Mouse (Mus musculus): ENCODE data around the gene Ctrb1. TPM values are rescaled to one million over a fixed set of nuclear protein-coding genes. Genes with fewer than 3 reads are reported as not detected.

Gene Ctrb1
- polyA plus RNA-seq, 2 experiments: 0.10 TPM; not detected in 1

- no peak for ATAC-seq (ENCODE audit: low FRiP score, low read depth)
- Histone ChIP-seq H3K27ac (replicated peaks; ENCODE audit: low read depth, low read length) (no peak overlapping the region), H3K9me3 (ENCODE audit: control insufficient read depth, low read length) (no peaks in the 10 kb centered on the region), H3K9ac (ENCODE audit: low read depth, low read length, severe bottlenecking) (no peak overlapping the region), H3K36me3 (ENCODE audit: control insufficient read depth, insufficient read depth, low read length) (peaks cover 80% of the 10 kb centered on the region), H3K27me3 (ENCODE audit: control insufficient read depth, insufficient read depth, low read length) (no peaks in the 10 kb centered on the region), H3K4me2 (replicated peaks; ENCODE audit: low read depth, low read length, severe bottlenecking) (no peak overlapping the region), H3K4me1 (ENCODE audit: control insufficient read depth, insufficient read depth, low read length) (peaks cover 18% of the 10 kb centered on the region), H3K4me3 (replicated peaks; ENCODE audit: low read length) (no peak overlapping the region)
- DNase-seq (ENCODE audit: low spot score): no peak
- no peak for TF ChIP-seq POLR2A (IDR thresholded peaks at IDR 0.05; ENCODE audit: borderline replicate concordance, extremely low read depth, insufficient read depth, insufficient read length)
- 93% methylated on average over 11 of the region's 11 CpGs for WGBS
These were observed 22.5 kb upstream of the Ctrb1 start for GRCm38 (mm10) chr8:111713291-111713690.

- Histone ChIP-seq H3K4me3 (replicated peaks; ENCODE audit: low read length) (no peak overlapping the region), H3K4me1 (ENCODE audit: control insufficient read depth, insufficient read depth, low read length) (peaks cover 14% of the 10 kb centered on the region), H3K4me2 (replicated peaks; ENCODE audit: low read depth, low read length, severe bottlenecking) (no peak overlapping the region), H3K9ac (ENCODE audit: low read depth, low read length, severe bottlenecking) (no peak overlapping the region), H3K36me3 (ENCODE audit: control insufficient read depth, insufficient read depth, low read length) (peaks cover 73% of the 10 kb centered on the region), H3K9me3 (ENCODE audit: control insufficient read depth, low read length) (no peaks in the 10 kb centered on the region), H3K27me3 (ENCODE audit: control insufficient read depth, insufficient read depth, low read length) (no peaks in the 10 kb centered on the region), H3K27ac (replicated peaks; ENCODE audit: low read depth, low read length) (no peak overlapping the region)
- TF ChIP-seq POLR2A (IDR thresholded peaks at IDR 0.05; ENCODE audit: borderline replicate concordance, extremely low read depth, insufficient read depth, insufficient read length): no peak
- WGBS: 80% methylated on average over 6 of the region's 6 CpGs
- ATAC-seq (ENCODE audit: low FRiP score, low read depth): no peak
- DNase-seq (ENCODE audit: low spot score): peak; percentile 57
These were observed 21.8 kb upstream of the Ctrb1 start for GRCm38 (mm10) chr8:111712588-111712987.

GRCm38 (mm10) chr8:111712135-111712534 is 21.3 kb upstream of the Ctrb1 start:
- ATAC-seq (ENCODE audit: low FRiP score, low read depth) (no peak), DNase-seq (ENCODE audit: low spot score) (no peak)
- WGBS: 52% methylated on average over 9 of the region's 9 CpGs
- Histone ChIP-seq H3K27me3 (ENCODE audit: control insufficient read depth, insufficient read depth, low read length) (no peaks in the 10 kb centered on the region), H3K4me3 (replicated peaks; ENCODE audit: low read length) (no peak overlapping the region), H3K36me3 (ENCODE audit: control insufficient read depth, insufficient read depth, low read length) (peaks cover 73% of the 10 kb centered on the region), H3K4me1 (ENCODE audit: control insufficient read depth, insufficient read depth, low read length) (peaks cover 9% of the 10 kb centered on the region), H3K9ac (ENCODE audit: low read depth, low read length, severe bottlenecking) (no peak overlapping the region), H3K27ac (replicated peaks; ENCODE audit: low read depth, low read length) (no peak overlapping the region), H3K9me3 (ENCODE audit: control insufficient read depth, low read length) (no peaks in the 10 kb centered on the region), H3K4me2 (replicated peaks; ENCODE audit: low read depth, low read length, severe bottlenecking) (no peak overlapping the region)
- TF ChIP-seq POLR2A (IDR thresholded peaks at IDR 0.05; ENCODE audit: borderline replicate concordance, extremely low read depth, insufficient read depth, insufficient read length): no peak

GRCm38 (mm10) chr8:111710777-111711485 is 20.1 kb upstream of the Ctrb1 start:
- Histone ChIP-seq H3K27ac (replicated peaks; ENCODE audit: low read depth, low read length) (no peak overlapping the region), H3K9me3 (ENCODE audit: control insufficient read depth, low read length) (no peaks in the 10 kb centered on the region), H3K9ac (ENCODE audit: low read depth, low read length, severe bottlenecking) (no peak overlapping the region), H3K4me1 (ENCODE audit: control insufficient read depth, insufficient read depth, low read length) (no peaks in the 10 kb centered on the region), H3K4me2 (replicated peaks; ENCODE audit: low read depth, low read length, severe bottlenecking) (no peak overlapping the region), H3K36me3 (ENCODE audit: control insufficient read depth, insufficient read depth, low read length) (peaks cover 69% of the 10 kb centered on the region), H3K27me3 (ENCODE audit: control insufficient read depth, insufficient read depth, low read length) (no peaks in the 10 kb centered on the region), H3K4me3 (replicated peaks; ENCODE audit: low read length) (no peak overlapping the region)
- DNase-seq (ENCODE audit: low spot score) (no peak), ATAC-seq (ENCODE audit: low FRiP score, low read depth) (no peak)
- TF ChIP-seq POLR2A (IDR thresholded peaks at IDR 0.05; ENCODE audit: borderline replicate concordance, extremely low read depth, insufficient read depth, insufficient read length): no peak
- 91% methylated on average over 20 of the region's 20 CpGs for WGBS

- Histone ChIP-seq H3K9me3 (ENCODE audit: control insufficient read depth, low read length) (no peaks in the 10 kb centered on the region), H3K27me3 (ENCODE audit: control insufficient read depth, insufficient read depth, low read length) (no peaks in the 10 kb centered on the region), H3K4me2 (replicated peaks; ENCODE audit: low read depth, low read length, severe bottlenecking) (no peak overlapping the region), H3K27ac (replicated peaks; ENCODE audit: low read depth, low read length) (no peak overlapping the region), H3K9ac (ENCODE audit: low read depth, low read length, severe bottlenecking) (no peak overlapping the region), H3K4me1 (ENCODE audit: control insufficient read depth, insufficient read depth, low read length) (no peaks in the 10 kb centered on the region), H3K36me3 (ENCODE audit: control insufficient read depth, insufficient read depth, low read length) (peaks cover 55% of the 10 kb centered on the region), H3K4me3 (replicated peaks; ENCODE audit: low read length) (no peak overlapping the region)
- TF ChIP-seq POLR2A (IDR thresholded peaks at IDR 0.05; ENCODE audit: borderline replicate concordance, extremely low read depth, insufficient read depth, insufficient read length): no peak
- WGBS: 86% methylated on average over 1 of the region's 1 CpGs
- ATAC-seq (ENCODE audit: low FRiP score, low read depth) (no peak), DNase-seq (ENCODE audit: low spot score) (no peak)
These were observed 18.4 kb upstream of the Ctrb1 start for GRCm38 (mm10) chr8:111709223-111709622.
